Mouse (Mus musculus): Measurements from ENCODE around the gene Gdpd5.

GRCm38 (mm10) chr7:99347268-99347667 lies 33.9 kb upstream of the Gdpd5 start:
- no peak for TF ChIP-seq CTCF (IDR thresholded peaks at IDR 0.05)
- no peak for TF ChIP-seq POLR2A (IDR thresholded peaks at IDR 0.05; ENCODE audit: insufficient read depth, low read depth, low read length)
- TF ChIP-seq EP300 (IDR thresholded peaks at IDR 0.05; ENCODE audit: insufficient read depth, low read depth, low read length), result no peak
